Mouse (Mus musculus): Measurements from ENCODE around the gene Me1. TPM values are rescaled to one million over a fixed set of nuclear protein-coding genes. Genes with fewer than 3 reads are reported as not detected.

The Me1 gene
- polyA plus RNA-seq, 1 experiment, result 56.3 TPM

DNA sequence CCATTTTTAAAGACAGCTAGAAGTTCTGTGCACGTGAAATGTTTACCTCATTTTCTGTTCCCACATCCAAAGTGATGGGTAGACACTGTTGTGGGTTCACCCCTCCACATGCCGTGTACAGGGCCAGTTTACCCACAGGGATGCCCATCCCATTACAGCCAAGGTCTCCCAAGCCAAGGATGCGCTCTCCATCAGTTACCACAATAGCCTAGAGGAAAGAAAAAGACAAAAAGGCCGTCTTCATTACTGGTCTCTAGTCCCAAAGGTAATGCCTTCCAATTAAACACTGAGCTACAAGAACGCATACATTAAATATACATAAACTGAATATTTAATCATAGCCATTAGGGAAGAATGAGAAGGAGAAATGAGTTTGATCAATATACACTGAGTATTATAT lies 44.9 kb downstream of the Me1 start:
- Histone ChIP-seq H3K4me1 (ENCODE audit: control insufficient read depth, insufficient read depth, low read length) (no peaks in the 10 kb centered on the region), H3K4me3 (replicated peaks; ENCODE audit: insufficient read depth, low read depth, low read length) (no peak overlapping the region), H3K27me3 (ENCODE audit: control insufficient read depth, insufficient read depth, low read length) (no peaks in the 10 kb centered on the region), H3K27ac (ENCODE audit: insufficient read depth, low read length) (no peak overlapping the region)
- no peak for TF ChIP-seq POLR2A (IDR thresholded peaks at IDR 0.05; ENCODE audit: borderline replicate concordance, insufficient read depth, low read length)
- no peak for TF ChIP-seq CTCF (IDR thresholded peaks at IDR 0.05; ENCODE audit: borderline replicate concordance, insufficient read depth, low read depth, low read length)
- WGBS, result 81% methylated on average over 5 of the region's 5 CpGs
- DNase-seq, result no peak

DNA sequence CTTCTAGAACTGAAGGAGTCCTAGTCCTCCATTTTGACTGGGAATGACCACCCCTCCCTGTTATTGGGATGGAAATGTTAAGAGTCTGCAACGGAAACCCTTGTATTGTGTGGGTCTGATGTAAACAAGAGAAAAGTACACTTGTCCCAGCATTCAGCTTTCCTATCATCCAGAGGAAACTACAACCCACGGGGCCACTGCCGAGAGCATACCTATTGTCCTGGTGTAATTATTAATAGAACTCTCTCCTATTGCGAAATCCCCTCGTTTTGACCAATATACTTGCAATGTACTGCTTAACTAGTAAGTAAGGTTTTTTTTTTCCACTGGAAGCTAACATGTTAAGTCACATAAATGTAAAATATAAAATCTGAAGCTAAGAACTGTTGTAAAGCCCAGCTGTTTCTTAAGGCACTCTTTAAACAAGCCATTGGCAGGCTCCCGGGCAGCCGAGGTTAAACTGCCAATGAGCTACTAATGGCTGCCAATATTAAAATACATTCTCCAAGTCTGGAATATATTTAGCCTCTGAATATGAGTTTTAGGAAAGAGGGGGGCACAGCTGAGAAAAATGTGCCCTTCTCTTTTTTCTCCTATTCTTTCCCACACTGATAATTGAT lies 47.7 kb downstream of the Me1 start:
- H3K4me1 ChIP-seq (ENCODE audit: control insufficient read depth, insufficient read depth, low read length), result no peaks in the 10 kb centered on the region
- 61% methylated on average over 7 of the region's 7 CpGs for WGBS
- H3K27ac ChIP-seq (ENCODE audit: insufficient read depth, low read length), result no peak overlapping the region
- TF ChIP-seq POLR2A (IDR thresholded peaks at IDR 0.05; ENCODE audit: borderline replicate concordance, insufficient read depth, low read length) (no peak), CTCF (IDR thresholded peaks at IDR 0.05; ENCODE audit: borderline replicate concordance, insufficient read depth, low read depth, low read length) (no peak)
- no peak for DNase-seq
- no peak overlapping the region for H3K4me3 ChIP-seq (replicated peaks; ENCODE audit: insufficient read depth, low read depth, low read length)
- H3K27me3 ChIP-seq (ENCODE audit: control insufficient read depth, insufficient read depth, low read length), result no peaks in the 10 kb centered on the region

DNA sequence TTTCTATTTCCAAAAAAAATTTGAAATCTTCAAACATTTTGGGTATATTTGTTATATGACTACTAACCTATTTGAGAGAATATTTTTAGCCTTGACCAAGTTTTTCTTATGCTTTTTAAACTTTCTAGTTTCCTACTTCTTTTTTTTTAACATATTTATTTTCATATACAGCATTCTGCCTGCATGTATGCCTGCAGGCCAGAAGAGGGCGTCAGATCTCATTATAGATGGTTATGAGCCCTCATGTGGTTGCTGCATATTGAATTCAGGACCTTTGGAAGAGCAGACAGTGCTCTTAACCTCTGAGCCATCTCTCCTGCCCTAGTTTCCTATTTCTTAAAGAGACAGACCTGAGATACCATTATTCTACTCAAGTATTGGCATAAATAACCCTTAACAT lies 48.9 kb downstream of the Me1 start:
- TF ChIP-seq POLR2A (IDR thresholded peaks at IDR 0.05; ENCODE audit: borderline replicate concordance, insufficient read depth, low read length) (no peak), CTCF (IDR thresholded peaks at IDR 0.05; ENCODE audit: borderline replicate concordance, insufficient read depth, low read depth, low read length) (no peak)
- 2% methylated on average over 1 of the region's 1 CpGs for WGBS

DNA sequence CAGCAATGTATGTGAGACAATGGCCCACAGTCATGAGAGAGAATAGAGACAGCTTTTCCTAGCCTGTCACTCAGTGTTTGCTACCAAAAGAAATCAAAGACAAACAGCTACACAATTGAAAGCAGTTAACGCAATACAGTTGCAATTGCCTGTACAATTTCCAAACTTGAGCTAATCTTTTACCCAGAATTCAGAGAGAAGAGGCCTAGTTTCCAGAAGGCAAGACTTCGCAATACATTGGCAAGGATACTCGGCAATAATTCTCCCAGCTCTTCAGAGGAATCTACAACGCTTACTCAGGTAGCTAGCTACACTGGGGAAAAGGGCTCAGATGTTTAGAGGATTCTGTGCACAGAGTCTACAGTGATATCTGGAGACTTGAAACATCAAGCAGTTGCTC lies 52.3 kb downstream of the Me1 start:
- 96% methylated on average over 4 of the region's 4 CpGs for WGBS
- Histone ChIP-seq H3K27me3 (ENCODE audit: control insufficient read depth, insufficient read depth, low read length) (no peaks in the 10 kb centered on the region), H3K4me3 (replicated peaks; ENCODE audit: insufficient read depth, low read depth, low read length) (no peak overlapping the region), H3K27ac (ENCODE audit: insufficient read depth, low read length) (no peak overlapping the region), H3K4me1 (ENCODE audit: control insufficient read depth, insufficient read depth, low read length) (no peaks in the 10 kb centered on the region)
- no peak for DNase-seq
- TF ChIP-seq POLR2A (IDR thresholded peaks at IDR 0.05; ENCODE audit: borderline replicate concordance, insufficient read depth, low read length) (no peak), CTCF (IDR thresholded peaks at IDR 0.05; ENCODE audit: borderline replicate concordance, insufficient read depth, low read depth, low read length) (no peak)

More for the DNA sequence above, 48.9 kb downstream of the Me1 start:
- no peaks in the 10 kb centered on the region for H3K27me3 ChIP-seq (ENCODE audit: control insufficient read depth, insufficient read depth, low read length)
- DNase-seq, result no peak
- H3K27ac ChIP-seq (ENCODE audit: insufficient read depth, low read length), result no peak overlapping the region
- H3K4me3 ChIP-seq (replicated peaks; ENCODE audit: insufficient read depth, low read depth, low read length), result no peak overlapping the region
- H3K4me1 ChIP-seq (ENCODE audit: control insufficient read depth, insufficient read depth, low read length), result no peaks in the 10 kb centered on the region

DNA sequence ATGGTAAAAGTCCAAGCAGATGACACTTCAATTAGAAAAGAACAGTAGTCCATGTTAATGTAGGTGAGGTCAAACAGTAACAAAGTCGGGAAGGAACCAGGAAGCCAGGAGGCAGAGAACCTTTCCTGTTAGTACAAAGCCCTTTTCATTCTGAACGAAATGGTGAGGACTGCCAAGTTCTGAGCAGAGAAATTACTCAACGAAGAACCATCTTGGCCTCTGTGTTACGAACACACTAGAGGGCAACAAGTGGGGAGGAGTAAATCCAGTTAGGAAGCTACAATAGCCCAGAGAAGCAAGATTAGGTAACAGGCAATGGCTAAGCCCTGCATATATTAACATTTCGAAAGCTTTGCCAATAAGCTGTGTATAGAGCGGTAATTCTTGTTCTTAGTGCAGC lies 57.0 kb downstream of the Me1 start:
- no peak for DNase-seq
- Histone ChIP-seq H3K4me3 (replicated peaks; ENCODE audit: insufficient read depth, low read depth, low read length) (no peak overlapping the region), H3K27me3 (ENCODE audit: control insufficient read depth, insufficient read depth, low read length) (no peaks in the 10 kb centered on the region), H3K4me1 (ENCODE audit: control insufficient read depth, insufficient read depth, low read length) (no peaks in the 10 kb centered on the region), H3K27ac (ENCODE audit: insufficient read depth, low read length) (no peak overlapping the region)
- TF ChIP-seq CTCF (IDR thresholded peaks at IDR 0.05; ENCODE audit: borderline replicate concordance, insufficient read depth, low read depth, low read length) (no peak), POLR2A (IDR thresholded peaks at IDR 0.05; ENCODE audit: borderline replicate concordance, insufficient read depth, low read length) (no peak)
- 64% methylated on average over 6 of the region's 6 CpGs for WGBS

DNA sequence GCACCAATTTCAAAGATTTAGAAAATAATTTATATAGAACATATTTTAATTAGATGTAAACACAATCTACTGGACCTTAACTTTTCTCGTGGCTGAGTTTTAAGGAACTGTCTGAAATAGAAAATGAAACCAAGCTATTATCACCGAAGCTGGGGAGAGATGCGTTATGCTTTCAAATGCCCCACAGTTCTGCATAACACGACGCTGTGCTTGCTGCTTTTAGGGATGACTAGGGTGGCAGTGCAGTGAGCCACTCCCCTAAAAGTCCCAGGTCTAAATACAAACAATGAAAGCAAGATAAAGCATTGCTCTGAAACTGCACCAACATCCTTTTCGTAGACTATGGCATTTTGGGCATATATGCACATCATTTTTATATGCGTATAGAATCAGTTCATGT lies 64.6 kb downstream of the Me1 start:
- H3K27me3 ChIP-seq (ENCODE audit: control insufficient read depth, insufficient read depth, low read length), result no peaks in the 10 kb centered on the region
- TF ChIP-seq POLR2A (IDR thresholded peaks at IDR 0.05; ENCODE audit: borderline replicate concordance, insufficient read depth, low read length) (no peak), CTCF (IDR thresholded peaks at IDR 0.05; ENCODE audit: borderline replicate concordance, insufficient read depth, low read depth, low read length) (no peak)
- 83% methylated on average over 7 of the region's 7 CpGs for WGBS
- H3K27ac ChIP-seq (ENCODE audit: insufficient read depth, low read length), result no peak overlapping the region
- no peak for DNase-seq
- no peak overlapping the region for H3K4me3 ChIP-seq (replicated peaks; ENCODE audit: insufficient read depth, low read depth, low read length)
- H3K4me1 ChIP-seq (ENCODE audit: control insufficient read depth, insufficient read depth, low read length), result no peaks in the 10 kb centered on the region

DNA sequence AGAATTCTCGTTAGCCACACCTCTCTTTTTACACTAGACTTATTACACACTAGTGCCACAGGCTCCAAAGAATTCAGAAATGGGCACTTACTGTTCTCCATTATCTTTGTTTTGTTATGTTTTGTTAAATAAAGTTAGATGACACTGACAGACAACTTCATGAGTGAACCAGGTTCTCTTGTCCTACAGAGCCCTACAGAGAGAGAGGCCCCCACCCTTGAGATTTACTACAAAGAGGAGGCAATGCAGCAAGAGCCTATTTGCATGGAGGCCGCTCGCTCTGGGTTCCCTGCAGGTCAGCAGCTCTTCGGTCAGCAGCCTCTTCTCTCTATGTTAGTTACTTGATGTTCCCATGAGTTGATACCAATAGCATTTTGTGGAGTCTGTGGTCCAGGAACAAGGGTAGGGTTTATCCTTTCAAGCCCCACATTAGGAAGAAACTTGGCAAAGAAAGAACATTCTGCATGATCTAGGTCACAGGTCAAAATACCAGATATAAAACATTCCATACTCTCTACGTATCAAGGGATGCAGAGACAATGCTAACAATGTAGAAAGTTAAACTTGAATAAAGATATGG lies 65.3 kb downstream of the Me1 start:
- Histone ChIP-seq H3K4me1 (ENCODE audit: control insufficient read depth, insufficient read depth, low read length) (no peaks in the 10 kb centered on the region), H3K27ac (ENCODE audit: insufficient read depth, low read length) (no peak overlapping the region), H3K4me3 (replicated peaks; ENCODE audit: insufficient read depth, low read depth, low read length) (no peak overlapping the region), H3K27me3 (ENCODE audit: control insufficient read depth, insufficient read depth, low read length) (no peaks in the 10 kb centered on the region)
- no peak for DNase-seq
- WGBS, result 87% methylated on average over 5 of the region's 5 CpGs
- TF ChIP-seq POLR2A (IDR thresholded peaks at IDR 0.05; ENCODE audit: borderline replicate concordance, insufficient read depth, low read length), result no peak
- TF ChIP-seq CTCF (IDR thresholded peaks at IDR 0.05; ENCODE audit: borderline replicate concordance, insufficient read depth, low read depth, low read length), result no peak

DNA sequence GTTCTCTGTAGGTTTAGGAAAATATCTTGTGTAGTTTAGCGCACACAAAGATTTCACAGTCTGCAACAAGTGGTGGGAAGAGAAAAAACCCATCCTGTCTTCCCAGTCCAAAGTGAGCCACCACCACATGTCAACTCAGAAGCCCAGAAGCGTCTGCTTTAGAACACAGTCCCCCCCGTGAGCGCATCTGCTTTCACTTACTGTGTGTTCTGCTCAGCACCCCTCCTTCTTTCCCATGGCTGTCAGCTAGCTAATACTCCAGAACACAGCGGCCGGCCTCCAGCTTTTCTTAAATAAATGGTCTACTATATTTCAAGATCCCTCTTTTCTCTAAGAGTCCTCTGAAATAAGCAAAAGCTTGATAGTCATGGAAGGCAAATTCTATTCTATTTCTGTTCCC lies 66.4 kb downstream of the Me1 start:
- no peak for TF ChIP-seq POLR2A (IDR thresholded peaks at IDR 0.05; ENCODE audit: borderline replicate concordance, insufficient read depth, low read length)
- TF ChIP-seq CTCF (IDR thresholded peaks at IDR 0.05; ENCODE audit: borderline replicate concordance, insufficient read depth, low read depth, low read length), result no peak

More for the DNA sequence above, 66.4 kb downstream of the Me1 start:
- DNase-seq, result no peak
- Histone ChIP-seq H3K27me3 (ENCODE audit: control insufficient read depth, insufficient read depth, low read length) (no peaks in the 10 kb centered on the region), H3K27ac (ENCODE audit: insufficient read depth, low read length) (no peak overlapping the region), H3K4me3 (replicated peaks; ENCODE audit: insufficient read depth, low read depth, low read length) (no peak overlapping the region), H3K4me1 (ENCODE audit: control insufficient read depth, insufficient read depth, low read length) (no peaks in the 10 kb centered on the region)
- WGBS, result 73% methylated on average over 6 of the region's 6 CpGs

All from cerebellum, adult 2 months (tissue).